Mouse (Mus musculus) layer of hippocampus, postnatal 10 days (tissue): ENCODE measurements around the gene Scel. TPM values are rescaled to one million over a fixed set of nuclear protein-coding genes. Genes with fewer than 3 reads are reported as not detected.

Source experiments
- DNase-seq, 2 experiments: peaks; one replicate each; pipeline ENCODE4 v3.0.0; 2021; ENCODE audit warnings: low spot score in 2 of 2
- microRNA-seq, 2 experiments: library from miRNA; unstranded; fragments of <30 nt; microRNA quantifications; one replicate each; pipeline ENCODE4 v1.2.0; 2021
- total RNA-seq, 2 experiments: library from RNA; stranded (reverse); gene quantifications; 2 replicates each; pipeline ENCODE4 v1.2.3; 2021

Scel gene
- total RNA-seq, 2 experiments from 2014 or later, result 0.67 to 0.80 TPM

DNA sequence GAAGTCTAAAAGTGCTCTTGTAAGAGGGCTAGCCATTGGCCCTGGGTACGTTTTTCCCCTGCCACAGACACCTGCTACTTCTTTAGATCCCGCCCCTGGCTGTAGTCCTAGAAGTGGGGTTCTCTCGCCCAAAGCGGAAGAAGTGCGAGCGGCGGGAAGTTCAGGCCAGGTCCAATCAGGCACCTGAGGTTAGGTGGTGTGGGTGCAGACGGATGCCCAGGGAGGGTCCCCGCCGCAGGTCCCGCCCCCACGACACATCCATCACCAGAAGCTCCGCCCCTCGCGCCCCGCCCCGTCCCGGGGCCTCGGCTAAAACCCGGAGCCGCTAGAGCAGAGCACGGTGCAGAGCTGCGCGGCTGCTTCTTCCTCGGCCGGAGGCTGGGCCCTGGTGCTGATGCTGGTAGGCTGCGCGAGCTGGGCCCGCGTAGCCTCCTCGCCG is 136.8 kb downstream of the Scel start, which contains the start of gene Slain1:
TSS of gene Slain1 (plus strand) at position 333 of the 439 bp plus-strand sequence.
- peak; percentile 91 to 95 for DNase-seq

DNA sequence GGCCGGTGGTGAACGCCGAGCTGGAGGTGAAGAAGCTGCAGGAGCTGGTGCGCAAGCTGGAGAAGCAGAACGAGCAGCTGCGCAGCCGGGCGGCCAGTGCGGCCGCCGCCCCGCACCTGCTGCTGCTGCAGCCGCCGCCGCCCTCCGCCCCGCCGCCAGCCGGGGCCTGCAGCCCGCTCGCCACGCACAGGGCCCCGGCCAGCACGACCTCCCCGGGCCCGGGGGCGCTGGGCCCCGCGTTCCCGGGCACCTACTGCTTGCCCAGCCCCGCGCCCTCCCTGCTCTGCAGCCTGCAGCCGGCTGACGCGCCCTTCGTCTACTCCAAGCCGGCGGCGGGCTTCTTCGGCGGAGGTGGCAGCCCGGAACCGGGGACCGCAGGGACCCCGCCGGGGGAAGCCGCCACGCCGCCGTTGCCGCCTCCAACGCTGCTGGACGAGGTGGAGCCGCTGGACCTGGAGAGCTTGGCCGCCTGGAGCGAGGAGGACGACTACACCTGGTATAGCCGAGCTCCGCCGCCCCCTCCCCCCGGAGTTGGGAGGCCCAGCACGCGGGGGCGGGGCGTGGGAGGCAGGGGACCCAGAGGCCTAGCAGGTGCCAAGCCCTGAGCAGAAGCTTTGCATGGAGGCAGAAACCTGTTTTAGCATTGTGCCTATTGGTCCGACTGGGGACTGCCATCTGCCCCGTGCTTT is 137.4 kb downstream of the Scel start:
- DNase-seq, result peak; percentile 72 to 80

DNA sequence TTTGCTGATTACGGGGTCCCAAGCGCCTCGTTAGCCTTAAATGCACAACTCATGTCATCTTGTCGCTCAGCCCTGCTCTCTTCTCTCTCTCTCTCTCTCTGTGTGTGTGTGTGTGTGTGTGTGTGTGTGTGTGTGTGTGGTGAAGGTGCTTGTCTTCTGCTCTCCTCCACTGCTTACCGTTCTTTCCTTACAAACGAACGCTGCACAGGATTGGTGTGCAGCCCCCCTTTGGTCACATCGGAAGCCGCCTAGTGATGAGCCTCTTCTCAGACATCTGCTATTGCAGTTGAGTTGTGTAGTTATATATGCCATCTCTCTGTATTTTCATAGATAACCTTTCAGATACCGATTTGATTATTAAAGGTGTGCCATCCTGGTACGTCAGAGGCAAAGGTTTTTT is 138.0 kb downstream of the Scel start:
- DNase-seq, result no peak

DNA sequence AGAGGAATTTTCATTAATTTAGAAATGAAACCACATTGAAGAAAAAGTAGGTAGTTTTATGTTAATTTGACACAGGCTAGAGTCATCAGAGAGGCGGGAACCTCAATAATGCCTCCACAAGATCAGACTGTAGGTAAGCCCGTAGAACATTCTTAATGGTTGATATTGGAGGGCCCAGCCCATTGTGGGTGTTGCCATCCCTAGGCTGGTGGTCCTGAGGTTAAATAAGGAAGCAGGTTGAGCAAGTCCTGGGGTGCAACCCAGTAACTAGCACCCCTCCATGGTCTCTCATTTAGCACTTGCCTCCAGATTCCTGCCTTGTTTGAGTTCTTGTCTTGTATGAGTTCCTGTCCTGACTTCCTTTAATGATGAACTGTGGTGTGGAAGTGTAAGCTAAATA is 138.4 kb downstream of the Scel start:
- no peak for DNase-seq

DNA sequence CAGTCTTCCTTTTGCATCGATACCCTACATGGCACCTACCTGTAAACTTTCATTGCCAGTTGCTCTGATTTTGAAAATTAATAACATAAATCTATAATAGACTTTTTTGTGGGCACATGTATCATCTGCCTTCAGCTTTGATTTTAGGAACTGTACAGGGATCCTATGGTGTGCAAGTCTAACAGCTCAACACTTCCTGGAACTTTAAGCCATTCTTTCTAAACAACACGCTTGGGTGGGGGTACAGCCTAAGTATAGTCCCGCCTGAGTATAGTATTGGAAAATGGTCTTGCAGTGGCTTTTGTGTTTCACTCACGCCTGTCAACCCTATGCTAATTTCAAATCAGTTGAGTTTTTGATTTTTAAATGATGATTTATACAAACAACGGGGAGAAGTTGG is 139.4 kb downstream of the Scel start:
- DNase-seq, result no peak

DNA sequence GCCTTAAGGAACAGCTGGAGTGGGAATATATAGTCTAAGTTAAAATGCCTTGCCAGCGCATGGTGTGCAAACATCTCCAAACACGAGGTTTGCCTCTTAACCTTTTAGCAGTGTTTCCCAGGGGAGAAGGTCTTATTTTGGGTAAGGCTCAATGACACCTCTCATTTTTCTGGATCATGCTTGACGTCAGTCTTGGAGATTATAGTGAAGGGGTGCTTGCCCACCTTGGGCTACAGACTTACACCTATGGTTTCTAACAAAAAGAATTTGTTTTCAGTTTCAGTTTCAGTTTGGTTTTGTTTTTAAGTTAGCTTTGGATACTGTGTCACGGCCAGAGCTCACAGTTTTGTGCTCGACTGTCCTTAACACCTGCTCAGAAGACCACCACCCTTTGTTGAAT is 140.7 kb downstream of the Scel start:
- DNase-seq, result no peak

DNA sequence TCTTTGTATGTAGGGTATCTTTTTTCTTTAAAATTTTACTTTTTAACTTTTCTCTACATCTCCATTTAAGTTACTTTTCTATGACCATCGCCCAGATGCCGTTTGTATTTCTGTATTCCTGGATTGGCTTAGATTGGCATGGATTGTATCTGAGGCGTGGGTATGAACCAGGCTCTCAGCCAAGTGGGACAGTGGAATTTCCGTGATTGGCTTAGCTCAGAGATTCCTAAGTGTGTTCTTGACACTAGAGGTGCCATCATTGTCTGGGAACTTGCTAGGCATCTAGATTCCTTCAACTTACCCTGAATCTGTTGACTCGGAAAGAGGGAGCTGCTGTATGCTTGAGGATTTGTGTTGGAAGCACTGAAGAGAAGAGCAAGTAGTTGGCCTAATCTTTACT is 142.3 kb downstream of the Scel start:
- no peak for DNase-seq

DNA sequence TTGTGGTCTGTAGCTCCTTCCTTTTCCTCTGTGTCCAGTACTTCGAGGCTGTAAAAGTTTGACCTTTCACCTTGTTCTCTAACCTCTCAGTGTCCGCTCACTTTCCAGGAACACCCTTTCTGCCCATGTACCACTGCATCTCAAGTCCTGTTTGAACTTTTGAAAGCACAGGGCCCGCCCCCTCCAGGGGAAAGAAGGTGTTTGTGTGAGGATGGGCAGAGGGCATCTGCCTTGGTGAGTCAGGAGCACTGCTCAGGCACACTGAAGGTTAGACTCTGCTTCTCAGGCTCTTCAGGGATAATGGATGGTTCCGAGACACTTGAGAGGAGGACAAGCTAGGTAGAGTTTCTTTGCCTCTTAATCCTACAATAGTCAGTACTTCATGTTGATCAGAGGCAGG is 144.7 kb downstream of the Scel start:
- no peak for DNase-seq

Small RNAs within 50 kb of the gene (microRNA-seq; reads per million reads assigned to microRNA genes)
- gene Gm22877, result 0 to 0.45 reads per million in 2 experiments

Other genes starting within 250 kb of the Scel start
- gene Mycbp2, start 166.5 kb upstream of the Scel start, total RNA-seq, result 100 to 1,000 TPM; 150 TPM
- 10 to 100 TPM; 59.7 to 65.2 TPM for gene Slain1, start 136.9 kb downstream of the Scel start, total RNA-seq